Mouse (Mus musculus) stomach, embryonic 14.5 days (tissue): ENCODE measurements around the gene Scpep1. TPM values are rescaled to one million over a fixed set of nuclear protein-coding genes. Genes with fewer than 3 reads are reported as not detected.

Experiments used
- ATAC-seq: fragments of 200-750 bp; cut with Nextera tagmentation; 2 replicates; pipeline ENCODE4 v1.8.0; 2017; ENCODE audit warnings: low read depth, moderate TSS enrichment; ENCODE audit not compliant: insufficient number of reproducible peaks, insufficient read depth, low FRiP score
- H3K27ac ChIP-seq: fragments of 300-500 bp; sonication (generic); 2 replicates; pipeline ENCODE4 v1.5.1; 2014; ENCODE audit warnings: mild to moderate bottlenecking, low read length, moderate library complexity, mixed read lengths
- H3K27me3 ChIP-seq: fragments of 300-500 bp; sonication (generic); 2 replicates; pipeline ENCODE4 v1.6.1; 2014; ENCODE audit warnings: low read length, control low read depth, mixed read lengths; ENCODE audit not compliant: control insufficient read depth, insufficient read depth
- H3K36me3 ChIP-seq: fragments of 300-500 bp; sonication (generic); 2 replicates; pipeline ENCODE4 v1.6.1; 2014; ENCODE audit warnings: mild to moderate bottlenecking, control low read depth, low read length, moderate library complexity, mixed read lengths; ENCODE audit not compliant: control insufficient read depth, insufficient read depth
- H3K4me1 ChIP-seq: fragments of 300-500 bp; sonication (generic); 2 replicates; pipeline ENCODE4 v1.6.1; 2014; ENCODE audit warnings: low read length, control low read depth, mixed read lengths; ENCODE audit not compliant: control insufficient read depth, insufficient read depth
- H3K4me2 ChIP-seq: fragments of 300-500 bp; sonication (generic); replicated peaks from 2 replicates; pipeline ENCODE4 v1.6.1; 2014; ENCODE audit warnings: low read depth, low read length, control low read depth
- H3K4me3 ChIP-seq: fragments of 300-500 bp; sonication (generic); 2 replicates; pipeline ENCODE4 v1.5.1; 2014; ENCODE audit warnings: low read depth, low read length, control low read depth
- H3K9ac ChIP-seq: fragments of 300-500 bp; sonication (generic); replicated peaks from 2 replicates; pipeline ENCODE4 v1.6.1; 2014; ENCODE audit warnings: low read depth, mild to moderate bottlenecking, control low read depth, low read length, moderate library complexity, mixed read lengths
- H3K9me3 ChIP-seq: fragments of 300-500 bp; sonication (generic); 2 replicates; pipeline ENCODE4 v1.6.1; 2016; ENCODE audit warnings: low read depth, low read length, control low read depth; ENCODE audit not compliant: control insufficient read depth
- WGBS: fragments of 180-500 bp; shearing (Covaris S2); extraction: QIAGEN DNeasy Blood & Tissue Kit; methylation state at CpG from one replicate; pipeline ENCODE4 v1.1.7; 2014; 5-methylcytosine and 5-hydroxymethylcytosine counted together
- polyA plus RNA-seq: library from polyadenylated mRNA; unstranded; fragments of >200 nt; fragmentation: Nextera tagmentation; extraction: Ambion mirVana; gene quantifications from 2 replicates; pipeline ENCODE4 v1.2.1, GENCODE M21; 2014

Scpep1 gene
- polyA plus RNA-seq, 1 experiment from 2014 or later, result 73.5 TPM

GRCm38 (mm10) chr11:88966881-88967361, 11.7 kb upstream of the Scpep1 start, which contains the start of gene Elobl:
Gene Elobl, minus strand, starts transcription at chr11:88966931.
- no peaks in the 10 kb centered on the region for H3K27me3 ChIP-seq
- no peaks in the 10 kb centered on the region for H3K36me3 ChIP-seq
- H3K9me3 ChIP-seq, result no peaks in the 10 kb centered on the region
- WGBS, result 95% methylated on average over 2 of the region's 3 CpGs
- no peak for ATAC-seq
- H3K4me1 ChIP-seq, result no peaks in the 10 kb centered on the region
- no peak within 1 kb of the TSS for H3K9ac ChIP-seq
- no peak within 1 kb of the TSS for H3K27ac ChIP-seq
- no peak within 1 kb of the TSS for H3K4me3 ChIP-seq
- no peak within 1 kb of the TSS for H3K4me2 ChIP-seq

- Histone ChIP-seq H3K4me2 (no peak overlapping the region), H3K27ac (no peak overlapping the region), H3K9me3 (no peaks in the 10 kb centered on the region), H3K36me3 (no peaks in the 10 kb centered on the region), H3K4me1 (peaks cover 2% of the 10 kb centered on the region; the same call in 1 of the 2 replicates), H3K27me3 (no peaks in the 10 kb centered on the region), H3K9ac (no peak overlapping the region), H3K4me3 (no peak overlapping the region)
- ATAC-seq, result no peak
- 74% methylated on average over 3 of the region's 3 CpGs for WGBS
These were observed 3.6 kb upstream of the Scpep1 start for GRCm38 (mm10) chr11:88958851-88959250.

GRCm38 (mm10) chr11:88954803-88955202, 462 bp downstream of the Scpep1 start:
- Histone ChIP-seq H3K9me3 (no peaks in the 10 kb centered on the region), H3K27ac (no peak overlapping the region), H3K36me3 (no peaks in the 10 kb centered on the region), H3K4me2 (peak overlapping the region; percentile 50), H3K4me3 (peak overlapping the region; percentile 55), H3K9ac (peak overlapping the region; percentile 58), H3K27me3 (no peaks in the 10 kb centered on the region), H3K4me1 (peaks cover 2% of the 10 kb centered on the region; the same call in 1 of the 2 replicates)
- WGBS, result 0% methylated on average over 4 of the region's 4 CpGs
- peak; percentile 57; the same call in 1 of the 2 replicates for ATAC-seq

GRCm38 (mm10) chr11:88953582-88953981, 1.7 kb downstream of the Scpep1 start:
- 85% methylated on average over 3 of the region's 3 CpGs for WGBS

GRCm38 (mm10) chr11:88952117-88952516, 3.1 kb downstream of the Scpep1 start:
- Histone ChIP-seq H3K9me3 (no peaks in the 10 kb centered on the region), H3K9ac (no peak overlapping the region), H3K27me3 (no peaks in the 10 kb centered on the region), H3K4me2 (no peak overlapping the region), H3K36me3 (no peaks in the 10 kb centered on the region), H3K27ac (no peak overlapping the region), H3K4me3 (no peak overlapping the region), H3K4me1 (peaks cover 2% of the 10 kb centered on the region; the same call in 1 of the 2 replicates)
- WGBS, result 94% methylated on average over 5 of the region's 5 CpGs
- ATAC-seq, result no peak

More at GRCm38 (mm10) chr11:88953582-88953981, 1.7 kb downstream of the Scpep1 start:
- Histone ChIP-seq H3K9me3 (no peaks in the 10 kb centered on the region), H3K36me3 (no peaks in the 10 kb centered on the region), H3K4me1 (peaks cover 2% of the 10 kb centered on the region; the same call in 1 of the 2 replicates), H3K27me3 (no peaks in the 10 kb centered on the region), H3K9ac (no peak overlapping the region), H3K4me3 (no peak overlapping the region), H3K27ac (no peak overlapping the region), H3K4me2 (no peak overlapping the region)
- ATAC-seq, result no peak

- 100% methylated on average over 2 of the region's 2 CpGs for WGBS
- no peaks in the 10 kb centered on the region for H3K36me3 ChIP-seq
These were observed 3.7 kb downstream of the Scpep1 start for GRCm38 (mm10) chr11:88951576-88951975.

GRCm38 (mm10) chr11:88950640-88951250, 4.5 kb downstream of the Scpep1 start:
- WGBS, result 83% methylated on average over 13 of the region's 13 CpGs
- Histone ChIP-seq H3K4me1 (peaks cover 2% of the 10 kb centered on the region; the same call in 1 of the 2 replicates), H3K9ac (no peak overlapping the region), H3K36me3 (no peaks in the 10 kb centered on the region), H3K4me2 (no peak overlapping the region), H3K4me3 (no peak overlapping the region), H3K27ac (no peak overlapping the region), H3K9me3 (no peaks in the 10 kb centered on the region), H3K27me3 (no peaks in the 10 kb centered on the region)
- ATAC-seq, result no peak

More at GRCm38 (mm10) chr11:88951576-88951975, 3.7 kb downstream of the Scpep1 start:
- Histone ChIP-seq H3K27me3 (no peaks in the 10 kb centered on the region), H3K4me1 (peaks cover 2% of the 10 kb centered on the region; the same call in 1 of the 2 replicates), H3K4me2 (no peak overlapping the region), H3K9me3 (no peaks in the 10 kb centered on the region), H3K27ac (no peak overlapping the region), H3K4me3 (no peak overlapping the region), H3K9ac (no peak overlapping the region)
- ATAC-seq, result no peak

- no peaks in the 10 kb centered on the region for H3K27me3 ChIP-seq
- no peak overlapping the region for H3K9ac ChIP-seq
- H3K4me1 ChIP-seq, result no peaks in the 10 kb centered on the region
- H3K9me3 ChIP-seq, result no peaks in the 10 kb centered on the region
- WGBS, result 73% methylated on average over 8 of the region's 8 CpGs
- H3K36me3 ChIP-seq, result no peaks in the 10 kb centered on the region
- H3K4me3 ChIP-seq, result no peak overlapping the region
- H3K4me2 ChIP-seq, result no peak overlapping the region
- ATAC-seq, result no peak
- H3K27ac ChIP-seq, result no peak overlapping the region
These were observed 5.2 kb downstream of the Scpep1 start for GRCm38 (mm10) chr11:88949802-88950639.
